Mouse (Mus musculus): ENCODE data around the gene Arl3.
"Not testable (repeated sequence)": the region's sequence is repeated elsewhere in the genome, so short reads cannot be mapped to it uniquely, and the experiment has no call there.

The Arl3 gene

DNA sequence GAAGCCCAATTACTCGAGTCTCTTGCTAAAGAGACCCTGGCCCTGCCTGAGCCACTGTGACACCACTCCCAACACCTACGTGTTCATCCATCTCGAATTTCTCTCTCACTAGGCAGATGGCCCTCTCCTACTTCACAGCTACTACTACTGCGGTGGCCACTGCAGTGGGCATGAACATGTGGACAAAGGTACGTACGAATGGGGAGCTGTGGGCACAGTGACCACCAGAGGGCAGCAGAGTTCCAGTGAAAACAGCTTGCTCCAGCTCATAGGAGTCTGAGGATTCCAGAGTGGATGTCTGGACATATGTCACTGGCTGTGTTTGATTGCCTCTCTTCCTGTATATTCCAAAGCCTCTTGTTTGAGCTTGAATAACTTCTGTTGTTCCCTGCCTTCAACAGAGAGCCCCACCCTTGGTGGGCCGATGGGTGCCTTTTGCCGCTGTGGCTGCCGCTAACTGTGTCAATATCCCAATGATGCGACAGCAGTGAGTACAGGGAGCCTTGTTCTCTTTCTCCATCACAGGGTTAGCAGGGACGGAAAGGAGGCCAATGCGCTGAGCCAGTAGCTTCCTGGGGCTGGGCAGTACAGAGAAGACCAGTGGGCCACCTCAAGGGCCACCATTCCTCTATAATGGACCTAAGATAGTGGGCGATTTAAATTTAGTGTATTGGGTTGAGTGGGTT lies 15.0 kb upstream of the Arl3 start:
- DNase-seq, result peak; percentile 73

DNA sequence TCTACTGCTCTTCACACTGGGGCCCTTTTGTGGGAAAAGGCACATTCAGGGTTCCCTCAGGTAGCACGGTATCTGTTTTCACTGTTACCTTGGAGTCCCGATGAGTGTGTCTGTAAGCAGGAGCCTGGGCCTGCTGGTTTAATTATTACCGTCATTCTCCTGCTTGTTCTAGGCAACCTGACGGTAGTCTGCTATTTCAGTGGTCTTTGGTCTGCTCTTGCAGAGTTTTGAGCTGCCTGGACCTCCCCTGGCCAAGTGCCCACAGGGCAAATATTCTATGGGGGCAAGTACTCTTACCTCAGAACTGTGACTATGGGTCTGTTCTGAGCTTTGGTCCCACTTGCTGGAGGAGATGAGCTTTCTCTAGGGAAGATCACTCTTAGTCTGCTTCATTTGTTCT lies 2.2 kb upstream of the Arl3 start:
- no peak for DNase-seq

DNA sequence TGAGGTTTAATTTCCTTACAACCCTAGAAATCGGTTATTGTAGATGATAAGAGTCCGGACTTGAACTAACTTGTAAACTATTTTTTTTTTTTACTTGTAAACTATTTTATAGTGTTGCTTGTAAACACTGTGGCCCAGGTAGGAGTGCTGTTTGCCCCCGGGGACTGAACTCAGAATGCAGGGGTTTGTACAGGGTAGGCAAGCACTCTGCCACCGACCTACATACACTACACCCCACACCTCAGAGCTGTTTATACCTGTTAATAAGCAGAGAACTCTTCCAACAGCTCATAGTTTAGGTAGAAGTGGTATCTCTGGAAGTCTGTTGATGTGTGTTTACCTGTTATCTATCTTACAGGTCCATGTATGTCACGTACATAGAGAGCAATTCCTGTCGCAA lies 992 bp upstream of the Arl3 start:
- no peak for DNase-seq

DNA sequence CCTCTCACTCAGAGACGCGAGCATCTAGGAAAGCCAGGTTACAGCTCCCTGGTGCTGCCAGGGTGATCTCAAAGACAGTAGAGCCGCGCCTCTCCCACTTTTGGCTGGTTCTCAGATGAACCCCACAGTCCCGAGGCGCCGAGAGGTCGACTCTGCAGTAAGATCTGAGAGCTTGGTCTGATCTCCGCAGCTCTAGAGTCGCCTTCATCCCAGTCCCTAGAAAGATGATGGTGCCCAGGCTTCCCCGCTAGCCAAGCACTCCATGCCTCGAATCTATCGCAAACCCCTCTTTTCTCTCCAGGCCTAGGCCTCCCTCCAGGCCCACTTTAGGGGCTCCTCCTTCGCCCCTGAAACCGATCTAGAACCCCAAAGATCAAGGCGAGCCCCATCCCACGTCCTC lies 450 bp downstream of the Arl3 start:
- DNase-seq, result no peak

DNA sequence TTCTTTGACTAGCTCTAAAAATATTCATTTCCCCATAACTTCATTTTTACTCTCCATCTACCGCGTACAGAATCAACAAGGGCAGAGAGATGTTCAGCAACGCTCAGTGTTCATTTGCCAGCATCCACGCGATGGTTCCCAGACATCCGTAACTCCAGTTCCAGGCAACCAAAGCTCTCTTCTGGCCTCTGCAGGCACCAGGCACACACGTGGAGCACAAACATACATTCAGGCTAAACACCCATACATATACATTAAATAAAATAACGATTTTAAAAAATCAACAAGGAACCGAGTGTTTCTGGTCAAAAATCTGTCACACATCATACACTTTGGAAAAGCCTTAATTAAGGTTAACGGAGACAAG lies 1.1 kb downstream of the Arl3 start:
- DNase-seq, result no peak

DNA sequence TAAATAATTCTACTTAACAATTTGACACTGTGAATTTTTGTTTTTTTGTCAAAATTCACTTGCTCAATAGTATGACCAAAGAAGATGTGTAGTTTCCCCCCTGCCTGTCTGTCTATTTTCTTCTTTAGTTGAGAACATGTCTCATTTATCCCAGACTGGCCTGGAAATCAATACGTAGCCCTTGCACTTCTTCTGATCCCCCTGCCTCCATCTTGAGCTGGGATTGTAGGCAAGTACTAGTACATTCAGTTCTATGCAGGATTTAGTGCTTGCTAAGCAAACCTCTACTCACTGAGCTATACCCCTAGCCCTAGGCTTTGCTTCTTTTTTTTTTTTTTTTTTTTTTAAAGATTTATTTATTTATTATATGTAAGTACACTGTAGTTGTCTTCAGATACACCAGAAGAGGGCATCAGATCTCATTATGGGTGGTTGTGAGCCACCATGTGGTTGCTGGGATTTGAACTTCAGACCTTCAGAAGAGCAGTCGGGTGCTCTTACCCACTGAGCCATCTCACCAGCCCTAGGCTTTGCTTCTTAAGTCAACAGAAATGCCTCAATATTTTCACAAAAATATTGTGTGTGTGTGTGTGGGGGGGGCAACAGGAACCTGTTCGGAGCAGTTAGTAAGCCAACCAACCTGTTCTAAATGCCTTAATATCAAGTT lies 1.7 kb downstream of the Arl3 start:
- DNase-seq, result not testable (repeated sequence)

DNA sequence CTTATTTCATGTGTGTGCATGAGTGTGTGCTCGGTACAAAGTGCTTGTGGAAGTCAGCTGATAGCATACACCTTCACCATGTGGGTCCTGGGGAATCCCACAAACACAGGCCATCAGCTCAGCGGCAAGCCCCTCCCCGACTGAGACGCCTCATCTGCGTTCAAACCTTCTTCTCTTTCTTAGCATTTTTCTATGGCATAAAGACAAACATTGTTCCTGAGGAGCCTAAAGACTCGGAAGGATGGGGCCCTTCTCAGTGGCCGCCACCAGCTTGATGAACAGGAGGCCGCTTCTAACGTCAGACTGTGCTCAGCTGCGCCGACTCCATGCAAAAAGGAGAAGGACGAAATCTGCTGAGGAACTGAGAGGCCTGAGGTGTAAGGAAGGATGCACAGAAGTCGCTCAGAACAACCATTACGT lies 8.9 kb downstream of the Arl3 start:
- DNase-seq, result no peak

DNA sequence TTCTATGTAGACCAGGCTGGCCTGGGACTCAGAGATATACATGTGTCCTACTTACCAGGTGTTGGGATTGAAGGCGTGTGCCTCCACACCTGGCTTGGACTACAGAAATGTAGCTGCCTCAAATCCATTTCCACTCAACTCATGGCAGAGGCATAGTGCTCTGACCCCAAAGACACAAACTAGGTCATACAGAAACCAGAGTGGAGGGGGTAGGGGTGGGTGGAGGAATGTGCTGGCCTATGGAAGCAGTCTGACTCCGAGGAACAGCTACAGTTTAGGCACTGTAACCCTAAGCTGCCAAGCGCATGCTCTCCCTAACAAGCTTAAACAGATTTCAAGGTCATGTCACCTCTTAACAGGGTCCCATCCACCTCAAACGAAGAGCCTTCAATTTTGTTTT lies 9.4 kb downstream of the Arl3 start:
- DNase-seq, result no peak

DNA sequence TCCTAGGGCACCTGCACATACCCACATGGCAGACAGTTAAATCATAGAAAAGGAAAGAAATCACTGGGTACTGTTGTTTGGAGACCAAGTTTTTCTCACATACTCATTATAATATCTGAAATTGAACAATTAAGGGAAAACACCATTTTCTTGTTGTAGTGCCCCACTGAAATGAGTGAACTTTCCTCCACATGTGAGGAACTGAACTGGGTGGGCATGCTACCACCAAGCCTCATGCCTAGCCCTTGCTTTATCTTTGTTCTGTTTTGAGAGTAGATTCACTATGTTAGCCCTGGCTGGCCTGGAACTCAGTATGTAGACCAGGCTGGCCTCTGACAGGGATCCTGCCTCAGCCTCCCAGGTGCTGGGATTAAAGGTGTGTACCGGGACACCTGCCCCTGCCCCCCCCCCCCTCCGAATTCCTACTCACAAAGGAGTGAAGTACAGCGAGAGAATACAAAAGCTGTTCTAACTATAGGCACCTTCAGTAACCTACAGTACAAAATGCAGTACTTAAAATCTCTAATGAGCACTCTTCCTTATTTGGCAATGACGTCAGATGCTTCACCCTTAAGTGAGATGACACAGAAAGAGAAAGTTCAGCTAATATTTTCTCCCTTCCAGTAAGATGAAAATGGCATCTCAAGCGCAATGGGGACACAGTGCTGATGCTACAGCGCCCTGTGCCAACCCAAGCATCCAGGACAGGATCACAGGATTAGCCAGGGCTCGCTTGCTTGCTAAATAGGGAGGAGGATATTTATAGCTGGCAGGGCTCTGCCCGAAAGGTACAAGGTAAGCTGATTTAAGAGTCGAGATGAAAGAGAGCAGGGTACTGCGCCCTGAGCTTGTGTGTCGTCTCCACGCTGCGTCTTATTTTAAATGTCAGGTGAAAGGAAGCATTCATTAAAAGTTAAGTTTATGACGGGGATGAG lies 10.2 kb downstream of the Arl3 start:
- DNase-seq, result no peak

DNA sequence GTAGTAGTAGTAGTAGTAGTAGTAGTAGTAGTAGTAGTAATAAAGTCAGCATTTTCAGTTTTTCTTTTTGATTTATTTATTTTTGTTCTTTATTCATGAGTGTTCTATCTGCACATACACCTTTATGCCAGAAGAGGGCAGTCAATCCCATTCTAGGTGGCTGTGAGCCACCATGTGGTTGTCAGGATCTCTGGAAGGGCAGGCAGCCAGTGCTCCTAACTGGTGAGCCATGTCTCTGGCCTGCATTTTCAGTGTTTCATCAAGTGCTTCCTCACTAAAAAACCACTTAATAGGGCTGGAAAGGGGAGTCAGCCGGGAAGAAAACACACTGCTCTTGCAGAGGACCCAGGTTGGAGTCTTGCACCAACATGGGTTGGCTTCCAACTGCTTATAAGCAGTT lies 10.9 kb downstream of the Arl3 start:
- DNase-seq, result peak; percentile 43

DNA sequence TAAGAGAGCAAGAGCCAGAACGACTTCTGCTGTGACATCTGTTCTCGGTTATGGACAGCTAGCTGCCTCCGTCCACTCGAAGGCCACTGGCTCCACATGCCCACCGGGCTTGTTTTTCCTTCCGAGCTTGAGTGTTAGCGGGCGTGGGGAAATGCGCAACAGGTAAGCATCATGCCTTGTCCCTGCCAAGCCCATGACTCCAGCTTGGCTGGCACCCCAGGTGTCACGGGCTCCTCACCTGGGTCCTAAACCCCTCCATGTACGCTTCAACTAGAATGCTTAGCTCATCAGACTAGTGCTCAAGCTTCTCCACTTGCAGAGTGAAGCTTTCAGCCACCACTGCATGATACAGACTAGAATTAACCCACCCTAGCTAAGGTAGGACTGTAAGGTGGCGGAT lies 14.4 kb downstream of the Arl3 start:
- DNase-seq, result no peak

DNA sequence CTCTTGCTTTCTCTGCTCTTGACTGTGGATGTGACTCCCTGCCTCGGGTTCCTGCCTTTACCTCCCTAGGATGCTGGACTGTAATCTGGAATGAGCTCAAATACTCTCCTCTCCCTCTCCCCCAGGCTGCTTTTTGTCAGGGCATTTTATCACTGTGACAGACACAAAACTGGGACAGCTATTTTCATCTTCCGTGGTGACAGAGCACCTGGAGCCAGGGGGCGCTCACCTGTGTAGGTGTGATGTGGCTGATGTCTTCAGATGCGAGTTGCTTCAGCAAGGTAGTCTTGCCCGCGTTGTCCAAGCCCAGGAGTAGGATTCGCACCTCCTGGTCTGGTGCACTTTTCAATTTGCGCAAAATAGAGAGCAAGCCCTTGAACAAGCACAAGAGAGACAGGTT lies 15.0 kb downstream of the Arl3 start:
- no peak for DNase-seq

DNA sequence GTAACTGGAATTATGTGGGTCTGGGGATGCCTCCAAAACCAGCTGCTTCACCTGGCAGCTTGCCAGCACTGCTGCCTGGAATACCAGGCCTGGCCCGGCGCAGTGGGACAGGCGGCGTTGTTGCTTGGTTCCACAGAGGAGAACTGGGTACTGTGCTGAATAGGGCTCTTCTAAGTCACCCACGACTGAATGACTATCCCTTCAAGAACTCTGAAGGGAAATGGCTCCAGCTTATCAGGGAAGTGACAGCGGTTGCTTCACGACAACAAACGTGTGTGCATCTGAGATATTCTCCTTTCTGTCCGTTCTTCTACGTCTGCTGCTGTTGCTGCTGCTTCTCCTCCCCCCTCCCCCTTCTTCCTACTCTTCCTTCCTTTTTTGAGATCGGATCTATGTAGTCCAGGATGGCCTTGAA lies 19.4 kb downstream of the Arl3 start:
- no peak for DNase-seq

DNA sequence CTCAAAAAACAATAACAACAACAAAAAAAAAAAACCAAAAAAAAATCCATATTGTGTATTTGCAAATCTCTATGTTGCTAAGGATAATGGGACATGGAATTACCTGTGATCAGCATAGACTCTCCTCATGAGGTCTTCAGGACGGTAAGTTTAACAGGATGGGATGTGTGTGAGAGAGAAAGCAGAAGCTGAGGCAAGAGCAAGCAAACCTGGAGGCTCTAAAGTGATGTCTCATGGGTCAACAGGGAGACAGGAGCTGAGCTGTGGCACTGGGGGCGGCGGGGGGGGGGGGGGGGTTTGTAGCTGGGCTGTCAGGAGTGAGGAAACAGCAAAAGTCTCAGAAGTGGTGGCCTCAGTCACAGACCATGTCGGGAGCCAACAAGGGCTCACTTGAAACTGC lies 20.5 kb downstream of the Arl3 start:
- DNase-seq, result no peak

DNA sequence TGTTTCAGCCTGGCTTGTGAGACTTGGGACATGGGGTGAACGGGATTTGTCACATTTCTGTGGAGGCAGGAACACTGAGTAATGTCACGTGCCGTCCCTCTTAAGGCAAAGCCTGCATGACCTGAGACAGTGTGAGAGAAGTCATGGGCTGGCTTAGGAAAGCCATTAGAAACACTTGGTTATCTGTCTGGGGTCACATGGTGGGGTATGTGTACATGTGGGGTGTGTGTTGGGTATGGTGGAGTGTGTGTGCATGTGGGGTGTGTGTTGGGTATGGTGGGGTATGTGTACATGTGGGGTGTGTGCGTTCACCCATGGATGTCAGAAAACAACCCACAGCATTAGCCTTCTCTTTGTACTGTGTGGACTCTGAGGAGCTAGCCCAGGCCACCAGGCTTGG lies 22.6 kb downstream of the Arl3 start:
- DNase-seq, result no peak

DNA sequence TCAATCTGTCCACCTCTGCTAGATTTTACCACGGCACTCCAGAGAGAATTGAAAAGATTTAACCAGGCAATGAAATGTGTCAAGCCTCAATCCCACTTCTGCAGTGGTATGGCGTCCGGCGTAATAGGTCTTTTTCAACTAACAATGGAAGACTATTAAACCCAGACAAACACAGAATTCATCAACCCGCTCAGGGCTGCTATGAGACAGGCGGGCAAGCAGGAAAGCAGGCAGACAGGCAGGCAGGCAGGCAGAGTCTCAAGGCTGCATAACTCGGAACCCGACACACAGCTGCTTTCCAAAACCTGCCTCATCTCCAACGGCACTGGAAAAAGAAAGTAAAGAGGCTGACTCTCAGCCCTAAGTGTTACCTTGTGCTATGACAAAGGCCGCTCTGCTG lies 24.9 kb downstream of the Arl3 start:
- no peak for DNase-seq

DNA sequence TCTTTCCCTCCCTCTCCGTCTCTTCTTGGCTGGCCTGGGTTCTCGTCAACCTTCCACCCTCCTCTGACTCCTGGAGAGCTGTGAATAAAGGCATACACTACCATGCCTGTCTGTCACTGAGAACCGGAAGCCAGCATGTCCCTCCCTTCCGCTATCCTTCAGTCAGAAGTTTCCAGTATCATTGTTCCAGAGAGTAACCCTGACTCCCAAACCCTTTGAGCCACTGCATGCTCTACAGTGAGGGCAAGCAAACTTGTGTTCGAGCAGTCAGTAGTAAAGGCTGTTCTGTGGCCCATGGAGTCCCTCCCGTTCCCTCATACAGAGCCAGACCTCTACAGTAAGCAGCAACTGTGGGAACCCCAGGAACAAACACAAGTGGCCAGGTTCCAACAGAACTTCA lies 25.4 kb downstream of the Arl3 start:
- DNase-seq, result no peak

DNA sequence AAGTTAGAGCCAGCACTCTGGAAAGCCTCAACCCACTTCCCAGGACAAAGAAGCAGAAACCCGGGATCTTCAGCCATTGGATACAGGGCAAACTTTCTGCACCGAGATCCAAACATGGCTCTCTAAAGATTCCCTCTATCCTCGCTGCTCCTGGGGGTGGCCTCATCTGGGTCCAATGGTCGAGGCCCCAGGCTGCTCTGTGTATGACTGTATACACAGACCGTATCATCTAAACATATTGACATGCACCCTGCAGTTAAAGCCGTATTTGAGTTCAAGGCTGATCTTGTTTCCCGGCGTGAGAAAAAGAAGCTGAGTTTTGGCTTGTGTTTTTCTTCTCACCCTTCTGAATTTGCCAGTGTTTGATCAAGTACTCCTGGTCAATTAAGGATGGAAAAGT lies 30.2 kb downstream of the Arl3 start:
- no peak for DNase-seq

DNA sequence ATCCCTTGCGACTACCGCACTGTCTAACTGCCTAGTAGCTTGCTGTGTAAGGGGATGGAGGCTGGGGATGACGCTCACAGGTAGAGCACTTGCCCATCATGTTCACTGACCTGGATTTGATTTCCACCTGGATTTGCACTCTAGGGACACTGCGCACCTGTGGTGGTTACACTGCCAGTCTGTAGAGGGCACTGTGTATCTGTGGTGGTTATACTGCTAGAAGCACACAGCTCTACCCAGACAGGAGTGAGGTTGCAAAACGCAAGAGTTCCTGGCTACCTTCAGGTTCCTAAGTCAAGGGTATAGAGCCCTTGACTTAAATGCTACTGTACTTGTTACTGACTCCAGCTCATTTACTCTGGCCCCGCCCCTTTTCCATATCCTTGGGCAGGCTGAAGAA lies 34.8 kb downstream of the Arl3 start:
- DNase-seq, result no peak

DNA sequence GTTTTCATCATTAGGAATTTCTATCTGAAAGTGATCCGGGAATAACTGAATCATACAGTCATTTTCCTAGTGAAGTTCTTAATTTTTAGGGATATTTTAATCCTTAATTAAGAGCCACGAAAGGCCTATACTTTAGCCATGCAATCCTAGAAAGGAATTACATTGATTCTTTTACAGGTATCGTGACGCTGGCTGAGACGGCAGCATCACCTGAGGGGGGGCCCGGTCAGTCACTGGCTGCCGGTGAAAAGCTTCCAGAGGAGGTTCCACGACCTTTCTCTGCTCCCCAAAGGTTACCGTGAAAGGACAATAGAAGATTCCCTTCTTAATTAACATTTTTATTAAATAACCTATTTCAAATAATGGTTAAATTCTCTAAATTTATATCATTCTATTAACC lies 35.6 kb downstream of the Arl3 start:
- no peak for DNase-seq

DNA sequence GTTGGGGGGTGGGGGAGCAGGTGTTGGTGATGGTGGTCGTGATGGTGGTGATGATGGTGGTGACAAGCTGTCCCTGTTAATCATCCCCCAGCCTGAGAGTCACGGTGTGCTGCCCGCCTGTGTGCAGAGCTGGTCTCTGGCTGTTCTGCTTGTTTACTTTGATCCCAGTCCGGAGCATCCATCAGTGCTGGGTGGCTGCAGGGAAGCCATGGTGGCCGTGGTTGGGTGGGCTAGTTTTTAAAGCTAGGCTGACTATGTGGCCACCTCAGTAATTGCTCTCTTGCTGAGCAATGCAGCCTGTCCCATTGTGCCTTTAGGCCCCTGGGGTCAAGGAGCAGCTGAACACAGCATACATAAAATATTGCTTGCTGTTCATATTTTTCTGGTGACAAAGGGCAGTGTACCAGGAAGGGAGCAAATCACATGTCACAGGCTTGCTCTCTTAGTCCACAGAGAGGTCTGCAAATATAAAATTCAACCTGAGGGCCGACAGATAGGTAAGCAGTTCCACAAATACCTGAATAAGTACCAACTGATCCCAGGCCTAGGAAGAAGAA lies 38.4 kb downstream of the Arl3 start:
- no peak for DNase-seq

DNA sequence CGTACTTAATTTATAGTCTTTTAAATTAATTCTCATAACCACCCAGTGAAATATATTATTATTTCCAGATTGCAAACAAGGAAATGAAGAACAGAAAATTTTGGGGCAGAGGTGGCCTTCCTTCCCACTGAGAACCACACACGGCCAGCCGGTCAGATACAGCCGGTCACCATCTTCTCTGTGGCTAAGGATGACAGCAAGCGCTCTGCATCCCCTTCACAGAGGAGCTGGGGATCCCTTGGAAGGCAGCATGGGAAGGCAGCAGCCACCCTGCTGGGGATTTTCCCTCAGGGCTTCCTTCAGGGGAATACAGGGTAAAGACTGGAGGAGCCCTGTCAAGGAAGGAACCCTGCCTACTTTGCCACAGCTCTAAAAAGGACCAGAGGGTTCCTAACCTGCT lies 39.5 kb downstream of the Arl3 start:
- no peak for DNase-seq

DNA sequence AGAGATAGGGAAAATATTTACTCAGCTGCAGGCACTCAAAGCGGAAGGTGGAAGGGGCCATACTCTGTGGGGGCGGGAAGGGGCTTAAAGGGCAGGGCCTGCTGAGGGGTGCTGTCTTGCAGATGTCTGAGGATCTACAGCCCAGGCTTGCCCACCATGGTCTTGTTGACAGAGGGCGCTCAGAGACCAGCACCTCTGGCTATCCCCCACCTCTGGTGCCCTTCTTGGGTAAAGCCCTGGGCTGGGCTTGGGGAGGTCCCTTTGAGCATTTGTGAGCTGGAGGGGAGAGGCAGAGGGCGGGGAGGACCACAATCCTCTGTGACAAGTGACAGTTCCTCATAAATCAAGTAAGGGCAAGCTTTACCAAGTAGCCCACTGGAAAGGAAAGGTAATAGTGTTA lies 39.9 kb downstream of the Arl3 start:
- DNase-seq, result no peak

All from thymus, postnatal 25 days (tissue).